Mouse (Mus musculus): ENCODE results near the gene Il12rb1.
A peak's percentile ranks its signal among the peaks of the same experiment; 100 is the strongest.

DNA sequence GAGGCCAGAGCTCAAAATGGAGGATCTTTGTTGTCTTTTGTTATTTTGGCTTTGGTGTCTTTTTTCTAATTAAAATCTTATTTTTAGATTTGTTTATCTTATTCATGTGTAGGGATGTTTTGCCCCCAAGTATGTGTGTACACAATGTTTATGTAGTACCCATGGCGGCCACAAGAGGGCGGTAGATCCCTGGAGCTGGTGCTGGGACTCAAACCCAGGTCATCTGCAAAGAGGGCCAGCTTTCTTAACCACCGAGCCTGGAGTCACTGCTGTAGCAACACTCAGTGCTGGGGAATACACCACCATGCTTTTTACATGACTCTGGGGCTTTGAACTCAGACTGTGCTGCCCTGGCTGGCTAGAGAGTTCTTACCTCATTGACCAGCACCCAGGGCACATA, 44.9 kb upstream of the Il12rb1 start:
- TF ChIP-seq CTCF (IDR thresholded peaks at IDR 0.05) (peak; percentile 85), EP300 (IDR thresholded peaks at IDR 0.05) (no peak)

All from lung, postnatal 0 days (tissue).